Comparison of ENCODE assay signal across 32 mouse cellular contexts in the genomic region with DNA sequence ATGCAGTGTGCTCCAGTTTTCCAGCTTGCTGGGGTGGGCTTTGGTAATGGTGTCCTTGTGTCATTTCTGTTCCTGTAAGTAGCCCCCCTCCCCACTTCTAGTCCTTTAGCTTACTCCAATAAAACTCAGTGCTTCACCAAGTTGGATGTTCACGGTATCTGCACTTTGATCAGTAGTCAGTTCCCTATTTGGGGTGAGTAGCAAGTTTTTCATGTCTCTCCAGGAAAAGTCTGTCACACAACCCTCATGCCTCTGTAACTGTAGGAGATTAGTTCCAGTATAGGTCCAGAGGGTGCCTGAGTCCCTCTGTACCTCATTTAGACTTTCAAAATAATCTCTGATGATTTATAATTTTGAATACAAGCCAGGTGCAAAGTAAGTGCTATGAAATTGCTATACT. TPM values are rescaled to one million over a fixed set of nuclear protein-coding genes. Genes with fewer than 3 reads are reported as not detected.
DNase-seq lines count a peak whose midpoint lies in the region; ATAC-seq and TF ChIP-seq lines count a peak whose summit lies in the region.
"Had no signal": no experiment of that assay in that cellular context is flagged by ENCODE, and none has a peak within 500 bp of the region (broad histone marks: within the 10 kb centered on the region; RNA-seq: fewer than 3 reads in every experiment).

No protein-coding gene starts in this region.

- 94% methylated on average over 1 of the region's 1 CpGs for WGBS in hindbrain, embryonic 10.5 days

- no peaks in the 10 kb centered on the region for H3K27me3 ChIP-seq in MEL (ENCODE audit: control insufficient read depth in 1 of 2, insufficient read depth in 2 of 2, low read length in 2 of 2)
- H3K27me3 ChIP-seq in hindbrain, embryonic 10.5 days (ENCODE audit: insufficient read depth, poor library complexity, severe bottlenecking) = no peaks in the 10 kb centered on the region
- H3K27me3 ChIP-seq: embryonic facial prominence, embryonic 13.5 days; forebrain, embryonic 12.5 days; forebrain, embryonic 15.5 days; heart, embryonic 13.5 days; hindbrain, embryonic 13.5 days; intestine, embryonic 15.5 days had no signal

- H3K79me2 ChIP-seq in MEL (ENCODE audit: control insufficient read depth, insufficient read depth, low read length, poor library complexity) = no peaks in the 10 kb centered on the region

- H3K4me3 ChIP-seq in MEL (ENCODE audit: control insufficient read depth in 1 of 2, insufficient read depth in 1 of 2, low read depth in 2 of 2, low read length in 2 of 2) = no peak overlapping the region
- no peak overlapping the region for H3K4me3 ChIP-seq in hindbrain, embryonic 10.5 days
- H3K4me3 ChIP-seq: embryonic facial prominence, embryonic 10.5 days; embryonic facial prominence, embryonic 13.5 days; erythroblast, embryonic 14.5 days; forebrain, embryonic 12.5 days; forebrain, embryonic 15.5 days; heart, adult 2 months; heart, embryonic 10.5 days; heart, embryonic 13.5 days; hindbrain, embryonic 13.5 days; intestine, embryonic 15.5 days had no signal

- 0 out of 4 replicates have a peak, but pooled peaks of 1 of the 2 experiments have one; percentile 21 for TF ChIP-seq EP300 in MEL (IDR thresholded peaks at IDR 0.05; ENCODE audit: low read depth in 1 of 2, low read length in 2 of 2)

- no peak for TF ChIP-seq CTCF in MEL (IDR thresholded peaks at IDR 0.05 in 2 of 3, conservative IDR thresholded peaks at IDR 0.05 in 1 of 3; ENCODE audit: control insufficient read depth in 1 of 3, insufficient read depth in 1 of 3, low read depth in 2 of 3, low read length in 3 of 3, poor library complexity in 1 of 3, severe bottlenecking in 1 of 3)

- no peaks in the 10 kb centered on the region for H3K9me3 ChIP-seq in MEL (replicated peaks; ENCODE audit: insufficient read depth, low read length)
- H3K9me3 ChIP-seq in hindbrain, embryonic 10.5 days = no peaks in the 10 kb centered on the region
- H3K9me3 ChIP-seq: embryonic facial prominence, embryonic 10.5 days; embryonic facial prominence, embryonic 13.5 days; forebrain, embryonic 12.5 days; forebrain, embryonic 15.5 days; heart, embryonic 10.5 days; heart, embryonic 13.5 days; hindbrain, embryonic 13.5 days; intestine, embryonic 15.5 days had no signal

- peak; percentile 36 to 53; a peak in 3 of 4 replicates for ATAC-seq in hematopoietic stem cell, adult 5-6 weeks (replicated peaks in 1 of 2; ENCODE audit: insufficient read depth in 1 of 2, low FRiP score in 2 of 2, low TSS enrichment in 1 of 2, low read depth in 1 of 2, poor library complexity in 2 of 2, severe bottlenecking in 2 of 2)
- ATAC-seq: activated CD4-positive, CD25-positive, alpha-beta regulatory T cell, adult 4 months; forebrain, embryonic 15.5 days; hindbrain, embryonic 16.5 days; intestine, embryonic 15.5 days had no signal

- H3K36me3 ChIP-seq in MEL (ENCODE audit: control insufficient read depth in 1 of 2, insufficient read depth in 2 of 2, low read length in 2 of 2) = no peaks in the 10 kb centered on the region
- no peaks in the 10 kb centered on the region for H3K36me3 ChIP-seq in hindbrain, embryonic 10.5 days
- H3K36me3 ChIP-seq: embryonic facial prominence, embryonic 10.5 days; embryonic facial prominence, embryonic 13.5 days; forebrain, embryonic 12.5 days; forebrain, embryonic 15.5 days; heart, embryonic 10.5 days; heart, embryonic 13.5 days; hindbrain, embryonic 13.5 days; intestine, embryonic 15.5 days had no signal

- H3K9ac ChIP-seq in MEL (ENCODE audit: control insufficient read depth, low read depth, low read length, poor library complexity, severe bottlenecking) = no peak overlapping the region
- H3K9ac ChIP-seq: embryonic facial prominence, embryonic 13.5 days; forebrain, embryonic 12.5 days; forebrain, embryonic 15.5 days; heart, embryonic 13.5 days; hindbrain, embryonic 13.5 days; intestine, embryonic 15.5 days had no signal

- H3K27ac ChIP-seq in MEL (ENCODE audit: control insufficient read depth, low read depth, low read length) = no peak overlapping the region
- H3K27ac ChIP-seq in hindbrain, embryonic 10.5 days = no peak overlapping the region
- H3K27ac ChIP-seq: embryonic facial prominence, embryonic 10.5 days; embryonic facial prominence, embryonic 13.5 days; forebrain, embryonic 12.5 days; forebrain, embryonic 15.5 days; heart, adult 2 months; heart, embryonic 10.5 days; heart, embryonic 13.5 days; hindbrain, embryonic 13.5 days; intestine, embryonic 15.5 days had no signal

- no peak for TF ChIP-seq POLR2A in MEL (IDR thresholded peaks at IDR 0.05; ENCODE audit: control insufficient read depth in 1 of 2, insufficient read depth in 1 of 2, low read depth in 1 of 2, low read length in 2 of 2, poor library complexity in 1 of 2)

- no peaks in the 10 kb centered on the region; a peak in 1 of 4 replicates for H3K4me1 ChIP-seq in MEL (ENCODE audit: control insufficient read depth in 1 of 2, insufficient read depth in 2 of 2, low read length in 2 of 2)
- H3K4me1 ChIP-seq in hindbrain, embryonic 10.5 days (replicated peaks) = no peaks in the 10 kb centered on the region
- H3K4me1 ChIP-seq: embryonic facial prominence, embryonic 10.5 days; embryonic facial prominence, embryonic 13.5 days; forebrain, embryonic 12.5 days; forebrain, embryonic 15.5 days; heart, embryonic 10.5 days; heart, embryonic 13.5 days; hindbrain, embryonic 13.5 days; intestine, embryonic 15.5 days had no signal

- DNase-seq in 416B (ENCODE audit: low read depth) = peak; percentile 8
- peak; percentile 54 for DNase-seq in MEL (ENCODE audit: low read depth, low spot score)
- no peak for DNase-seq in right cerebral cortex, postnatal 36 days (ENCODE audit: low spot score in 2 of 2)
- no peak for DNase-seq in T-cell, adult 2 months (ENCODE audit: low spot score)
- no peak for DNase-seq in hindbrain, embryonic 10.5 days (ENCODE audit: low spot score)
- DNase-seq: adrenal gland, adult 8-10 months; adrenal gland, postnatal 25 days; cerebellum, adult 2 months; cerebellum, adult 9-11 months; cerebellum, postnatal 25 days; embryo, embryonic 11 days; gastrocnemius, postnatal 25 days; heart, adult 2 months; heart, postnatal 14 days; heart, postnatal 4 days had no signal

- TF ChIP-seq RAD21 in MEL (IDR thresholded peaks at IDR 0.05; ENCODE audit: low read depth, low read length) = no peak

TF ChIP-seq in MEL, 35 proteins besides CTCF, POLR2A, EP300 and RAD21:
- no peak for TF ChIP-seq NRF1 (IDR thresholded peaks at IDR 0.05; ENCODE audit: insufficient read depth, low read depth, low read length, poor library complexity, severe bottlenecking)
- no peak for TF ChIP-seq GABPA (IDR thresholded peaks at IDR 0.05; ENCODE audit: low read depth, low read length)
- TF ChIP-seq MYB (IDR thresholded peaks at IDR 0.05; ENCODE audit: low read depth, low read length) = no peak
- TF ChIP-seq JUND (IDR thresholded peaks at IDR 0.05; ENCODE audit: low read depth, low read length) = no peak
- TF ChIP-seq TBP (IDR thresholded peaks at IDR 0.05; ENCODE audit: low read depth, low read length) = no peak
- no peak for TF ChIP-seq POLR2AphosphoS5 (IDR thresholded peaks at IDR 0.05; ENCODE audit: borderline replicate concordance, low read depth, low read length)
- TF ChIP-seq MAX (IDR thresholded peaks at IDR 0.05; ENCODE audit: low read length) = no peak
- TF ChIP-seq MYC (IDR thresholded peaks at IDR 0.05; ENCODE audit: low read depth, low read length) = no peak

RNA-seq across cellular contexts. Expression of a gene that starts 6.3 kb away (rescaled TPM):
- 25.0 and 29.4 TPM in 2 replicates for total RNA-seq in MEL (2012; rRNA removed)
- polyA plus RNA-seq in MEL (2012; ENCODE audit: insufficient read depth in 1 of 2, insufficient read length in 2 of 2, low read depth in 1 of 2, low replicate concordance in 2 of 2, missing spikeins in 1 of 2) = 10 to 100 TPM in 1 of 2 experiments, not detected in 1; 58.1 TPM
- total RNA-seq in hematopoietic stem cell, adult 5-6 weeks (2017) = 45.2 and 49.2 TPM in 2 replicates
- polyA plus RNA-seq in hindbrain, embryonic 10.5 days (2016; fragmentation: Nextera tagmentation; extraction: Ambion mirVana) = 56.2 and 66.4 TPM in 2 replicates

RNA-seq across cellular contexts. Expression of a gene that starts 21.4 kb away (rescaled TPM):
- total RNA-seq in MEL (2012; rRNA removed) = not detected in 2 replicates
- under 1 TPM in 1 of 2 experiments, not detected in 1; 0.07 TPM for polyA plus RNA-seq in MEL (2012; ENCODE audit: insufficient read depth in 1 of 2, insufficient read length in 2 of 2, low read depth in 1 of 2, low replicate concordance in 2 of 2, missing spikeins in 1 of 2)
- total RNA-seq in hematopoietic stem cell, adult 5-6 weeks (2017) = not detected in 2 replicates
- not detected in 2 replicates for polyA plus RNA-seq in hindbrain, embryonic 10.5 days (2016; fragmentation: Nextera tagmentation; extraction: Ambion mirVana)
- total RNA-seq: adrenal gland, adult 8-10 months; adrenal gland, postnatal 25 days; ES-E14; gastrocnemius, adult 8-10 months; gastrocnemius, postnatal 25 days; heart, adult 2 months; heart, postnatal 14 days; heart, postnatal 4 days had no signal
- polyA plus RNA-seq: activated CD4-positive, CD25-positive, alpha-beta regulatory T cell, adult 4 months; cerebellum, adult 2 months; cortical plate, adult 2 months; embryonic facial prominence, embryonic 10.5 days; embryonic facial prominence, embryonic 13.5 days; erythroblast, embryonic 14.5 days; forebrain, embryonic 12.5 days; forebrain, embryonic 15.5 days; gonadal fat pad, adult 2 months; heart, adult 2 months; heart, embryonic 10.5 days; heart, embryonic 13.5 days; heart, embryonic 16.5 days; hindbrain, embryonic 13.5 days; hindbrain, embryonic 16.5 days; intestine, embryonic 15.5 days had no signal

Comparison
In these comparisons a context has a peak if more than half of its experiments do, and no peak if none do; other contexts are left out.
1. DNase-seq: peak in 416B (single experiment) and MEL (single experiment); none in right cerebral cortex, postnatal 36 days (0 of 2), T-cell, adult 2 months (single experiment) and hindbrain, embryonic 10.5 days (single experiment).